Mouse (Mus musculus): ENCODE results near the gene Alk. TPM values are rescaled to one million over a fixed set of nuclear protein-coding genes. Genes with fewer than 3 reads are reported as not detected.

The Alk gene
- total RNA-seq (2021) = 1 to 10 TPM; 1.4 to 1.5 TPM
- long read RNA-seq, experiment 1 = 0 reads
- long read RNA-seq, experiment 2, partial matches to known transcripts = 0 of 2 reads
- long read RNA-seq, experiment 2, other reads (novel, unspliced or antisense) = 2 of 2 reads

GRCm38 (mm10) chr17:72604610-72604980 is at the start of gene Alk:
TSS of gene Alk (minus strand) at chr17:72604627.
- DNase-seq (ENCODE audit: low spot score in 2 of 2) = peak; percentile 63

GRCm38 (mm10) chr17:72652801-72653200 is 48.4 kb upstream of the Alk start:
- no peak for DNase-seq (ENCODE audit: low spot score in 2 of 2)

DNA sequence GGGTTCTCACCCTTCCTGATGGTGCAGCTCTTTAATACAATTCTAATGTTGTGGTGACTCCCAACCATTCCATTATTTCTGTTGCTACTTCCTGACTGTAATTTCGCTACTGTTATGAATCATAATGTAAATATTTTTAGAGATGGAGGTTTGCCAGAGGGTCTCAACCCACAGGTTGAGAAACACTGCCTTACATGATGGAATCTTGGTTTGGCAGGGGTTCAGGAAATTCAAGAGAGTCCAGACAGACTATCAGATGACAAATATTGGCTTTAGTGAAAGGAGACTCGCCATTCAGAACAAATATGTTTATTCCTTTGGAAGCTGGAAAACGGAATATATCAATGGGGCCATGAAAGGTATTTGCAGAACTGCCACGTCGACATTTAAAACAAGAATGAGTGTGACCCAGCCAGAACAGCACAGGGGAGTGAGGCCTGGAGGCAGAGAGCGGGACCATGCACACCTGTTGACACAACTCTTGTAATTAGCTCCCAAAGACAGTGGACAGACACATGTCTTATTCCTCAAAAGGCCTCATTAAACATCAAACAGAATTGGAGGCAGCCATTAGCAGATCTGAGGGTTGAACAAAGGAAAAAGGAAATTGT is 44.3 kb upstream of the Alk start:
- DNase-seq (ENCODE audit: low spot score in 2 of 2) = no peak

DNA sequence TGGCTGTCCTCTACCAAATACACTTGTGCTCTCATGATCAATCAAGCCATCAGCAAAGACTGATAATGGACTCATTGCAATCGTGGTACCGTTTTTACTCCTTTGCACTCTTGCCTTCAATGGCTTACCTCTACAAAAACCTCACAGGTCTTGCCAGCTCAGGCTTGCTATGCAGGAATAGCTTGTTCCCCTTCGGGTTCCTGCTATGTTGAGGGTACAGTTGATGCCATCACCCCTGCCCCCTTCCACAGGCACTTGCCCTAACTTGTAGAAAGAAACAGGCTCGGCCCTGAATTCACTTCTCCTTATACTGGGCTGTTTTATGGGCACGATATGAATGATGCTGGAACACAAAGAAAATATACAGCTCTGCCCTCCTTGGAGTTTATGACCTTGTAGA is 41.7 kb upstream of the Alk start:
- DNase-seq (ENCODE audit: low spot score in 2 of 2) = no peak

- no peak for DNase-seq (ENCODE audit: low spot score in 2 of 2)
These were observed 35.7 kb upstream of the Alk start for GRCm38 (mm10) chr17:72640095-72640494.

DNA sequence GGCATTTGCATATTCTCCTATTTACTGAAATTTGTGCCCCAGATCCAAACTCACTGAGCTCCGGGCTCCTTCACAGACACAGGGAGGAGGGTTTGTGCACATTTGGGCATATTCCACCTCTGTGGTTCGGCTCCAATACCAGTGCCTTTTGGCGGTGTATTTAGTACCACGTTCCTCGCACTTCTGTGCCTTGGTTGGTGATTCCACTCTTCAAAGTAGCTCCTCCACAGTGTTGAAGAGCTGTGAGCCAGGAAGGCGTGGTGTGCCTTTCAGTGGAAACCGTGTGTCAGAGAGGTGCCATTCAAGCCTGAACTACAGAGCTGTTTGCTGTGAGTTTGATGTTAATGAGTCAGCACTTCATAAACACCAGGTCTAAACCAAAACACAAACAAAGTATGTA is 35.0 kb upstream of the Alk start:
- no peak for DNase-seq (ENCODE audit: low spot score in 2 of 2)

GRCm38 (mm10) chr17:72606251-72606650 is 1.8 kb upstream of the Alk start:
- DNase-seq (ENCODE audit: low spot score in 2 of 2) = peak; percentile 59 to 69

DNA sequence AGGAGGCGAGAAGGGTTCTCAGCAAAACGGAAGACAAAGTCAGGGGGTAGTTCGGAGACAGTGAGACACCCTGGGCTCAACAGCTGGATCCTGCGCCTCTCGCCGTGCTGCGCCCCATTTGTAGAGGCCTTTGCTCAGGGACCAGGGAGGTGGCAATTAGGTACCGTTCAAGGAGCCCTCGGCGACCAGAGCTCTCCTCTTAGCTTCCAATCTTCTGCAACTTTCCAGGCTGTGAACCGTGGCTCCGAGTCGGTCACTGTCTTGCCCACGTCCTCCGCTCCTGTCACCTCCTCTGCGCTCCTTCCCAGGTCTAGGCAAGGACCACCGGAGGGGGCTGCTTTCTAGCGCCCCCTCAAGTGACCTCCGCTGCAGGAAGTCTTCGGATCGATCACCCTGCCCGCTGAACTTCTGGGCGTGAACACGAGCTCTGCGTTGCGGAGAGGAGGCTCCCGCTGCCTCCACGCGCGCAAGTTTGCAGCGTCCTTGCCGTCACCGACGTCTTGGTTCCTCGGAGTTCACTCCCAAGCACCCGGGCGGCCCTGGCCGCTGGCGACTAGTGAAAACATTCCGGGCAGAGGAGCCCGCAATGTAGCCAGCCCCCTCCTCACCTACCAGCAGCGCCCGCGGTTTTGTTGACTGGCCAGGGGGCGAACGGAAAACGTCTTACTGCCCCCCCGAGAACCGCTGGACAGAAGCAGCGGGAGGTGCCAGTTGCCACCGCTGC is 379 bp downstream of the Alk start:
- no peak for DNase-seq (ENCODE audit: low spot score in 2 of 2)

GRCm38 (mm10) chr17:72603118-72603885 is 1.1 kb downstream of the Alk start:
- peak; percentile 59 to 68 for DNase-seq (ENCODE audit: low spot score in 2 of 2)

- no peak for DNase-seq (ENCODE audit: low spot score in 2 of 2)
These were observed 3.6 kb downstream of the Alk start for GRCm38 (mm10) chr17:72600806-72601205.

DNA sequence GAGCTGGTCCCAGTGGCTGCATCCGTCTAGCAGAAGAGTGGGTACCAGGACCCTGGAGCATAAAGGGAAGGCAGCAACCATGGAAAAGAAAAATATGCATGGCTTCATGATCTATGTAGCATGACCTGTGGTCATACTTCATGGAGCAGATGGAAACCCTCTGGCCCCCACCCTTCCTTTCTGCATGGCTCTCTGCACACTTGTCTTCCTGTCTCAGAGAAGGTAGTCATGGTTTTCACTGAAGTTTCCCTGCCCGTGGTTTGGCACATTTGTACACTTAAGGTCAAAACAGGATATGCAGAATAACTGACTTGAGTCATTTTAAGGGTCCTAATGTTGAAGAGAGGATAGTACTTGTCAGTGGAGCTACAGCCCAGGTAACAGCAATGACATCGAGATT is 16.8 kb downstream of the Alk start:
- DNase-seq (ENCODE audit: low spot score in 2 of 2) = no peak

GRCm38 (mm10) chr17:72580142-72580541 is 24.3 kb downstream of the Alk start:
- DNase-seq (ENCODE audit: low spot score in 2 of 2) = no peak

DNA sequence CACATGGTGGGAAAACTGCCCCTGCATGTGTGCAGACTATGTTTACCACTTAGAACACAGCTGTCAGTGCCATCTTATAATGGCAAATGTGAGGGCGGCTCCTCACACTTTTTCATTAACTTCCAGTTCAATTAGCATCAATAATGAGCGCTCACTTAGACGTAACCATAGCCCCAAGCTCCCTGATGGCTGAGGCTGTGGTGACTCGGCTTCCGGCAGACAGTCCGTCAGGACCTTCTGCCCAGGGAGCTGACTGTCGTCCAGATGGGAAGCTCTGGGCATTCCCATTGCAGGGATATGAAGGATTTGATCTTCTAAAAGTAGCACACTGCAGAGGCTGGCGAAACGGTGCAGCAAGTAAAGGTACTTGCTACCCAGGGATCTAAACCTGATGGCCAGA is 25.1 kb downstream of the Alk start:
- DNase-seq (ENCODE audit: low spot score in 2 of 2) = no peak

DNA sequence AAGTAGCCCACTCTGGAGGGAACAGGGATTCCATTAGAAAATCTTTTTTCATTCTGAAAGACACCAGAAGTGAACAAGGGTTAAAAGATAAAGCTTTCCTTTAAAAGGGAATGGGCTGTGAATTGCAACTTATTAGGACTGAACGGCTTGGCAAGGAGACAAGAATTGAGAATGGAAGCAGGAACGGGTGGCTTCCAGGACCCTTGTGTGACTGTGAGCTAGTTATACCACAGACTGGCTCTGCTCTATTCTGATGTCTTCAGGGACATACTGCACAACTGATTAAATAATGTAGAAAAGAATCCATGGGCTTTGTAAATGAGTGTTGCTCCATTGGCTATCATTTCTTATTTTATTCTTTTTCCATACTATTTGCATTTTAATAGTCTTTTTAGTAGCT is 33.0 kb downstream of the Alk start:
- no peak for DNase-seq (ENCODE audit: low spot score in 2 of 2)

GRCm38 (mm10) chr17:72569491-72569890 is 34.9 kb downstream of the Alk start:
- DNase-seq (ENCODE audit: low spot score in 2 of 2) = no peak

GRCm38 (mm10) chr17:72563423-72563822 is 41.0 kb downstream of the Alk start:
- no peak for DNase-seq (ENCODE audit: low spot score in 2 of 2)

DNA sequence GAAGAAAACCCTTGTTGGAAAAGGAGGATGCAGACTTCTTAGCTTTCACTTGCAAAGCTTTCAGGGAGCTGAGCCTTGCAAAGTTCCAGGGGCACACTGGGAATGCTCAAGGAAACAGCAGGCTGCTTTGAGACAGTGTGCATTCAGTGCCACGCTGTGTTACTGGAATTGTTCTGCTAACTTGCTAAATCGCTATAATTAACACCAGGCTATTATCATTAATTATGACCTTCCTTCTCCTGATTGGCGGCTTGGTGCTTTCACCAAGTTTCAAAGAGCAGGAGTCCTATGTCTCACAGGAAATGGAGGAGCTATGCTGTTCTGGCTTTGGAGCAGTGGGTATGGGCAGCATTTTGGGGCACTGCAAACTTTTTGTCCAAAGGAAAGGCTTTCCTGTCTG is 43.0 kb downstream of the Alk start:
- no peak for DNase-seq (ENCODE audit: low spot score in 2 of 2)

GRCm38 (mm10) chr17:72560771-72561170 is 43.7 kb downstream of the Alk start:
- no peak for DNase-seq (ENCODE audit: low spot score in 2 of 2)

GRCm38 (mm10) chr17:72557029-72557735 is 47.2 kb downstream of the Alk start:
- DNase-seq (ENCODE audit: low spot score in 2 of 2) = no peak

- DNase-seq (ENCODE audit: low spot score in 2 of 2) = no peak
These were observed 58.2 kb downstream of the Alk start for GRCm38 (mm10) chr17:72546274-72546673.

DNA sequence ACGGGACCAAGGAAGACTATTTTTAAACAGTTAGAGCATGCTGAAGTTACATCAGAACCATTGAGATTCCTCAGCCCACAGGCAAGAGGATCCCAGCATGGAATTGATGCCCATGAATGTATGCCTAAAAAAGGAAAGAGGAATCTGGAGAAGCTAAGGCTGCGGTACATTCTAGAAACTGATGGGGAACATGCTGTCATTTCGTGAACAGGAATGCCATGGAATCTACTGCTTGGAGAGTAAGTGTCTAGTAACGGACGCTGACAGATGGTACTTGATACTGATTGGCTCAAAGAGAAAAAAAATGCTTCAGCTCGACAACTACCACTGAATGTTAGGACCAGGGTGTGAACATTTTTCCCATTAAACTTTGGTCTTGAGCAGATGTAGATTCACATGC is 69.1 kb downstream of the Alk start:
- no peak for DNase-seq (ENCODE audit: low spot score in 2 of 2)

- no peak for DNase-seq (ENCODE audit: low spot score in 2 of 2)
These were observed 72.2 kb downstream of the Alk start for GRCm38 (mm10) chr17:72532266-72532665.
